Mouse (Mus musculus) myocyte (in vitro differentiated cells): ENCODE results near the gene Zfp831. TPM values are rescaled to one million over a fixed set of nuclear protein-coding genes. Genes with fewer than 3 reads are reported as not detected.

Experiments
- H3K27me3 ChIP-seq: one replicate; pipeline ENCODE4 v1.6.1; 2011; ENCODE audit not compliant: control insufficient read depth, insufficient read depth, insufficient read length
- H3K36me3 ChIP-seq: one replicate; pipeline ENCODE4 v1.6.1; 2011; ENCODE audit not compliant: control insufficient read depth, insufficient read depth
- H3K4me2 ChIP-seq: one replicate; pipeline ENCODE4 v1.6.1; 2011; ENCODE audit warnings: low read depth, control low read depth
- H3K4me3 ChIP-seq: one replicate; pipeline ENCODE4 v1.5.1; 2011; ENCODE audit warnings: mild to moderate bottlenecking, control low read depth, moderate library complexity
- H3K79me2 ChIP-seq: one replicate; pipeline ENCODE4 v1.6.1; 2011; ENCODE audit not compliant: control insufficient read depth, insufficient read depth
- H3ac ChIP-seq: one replicate; pipeline ENCODE4 v1.6.1; 2011; ENCODE audit not compliant: control insufficient read depth, insufficient read length
- CEBPB ChIP-seq: IDR thresholded peaks from 2 replicates; pipeline ENCODE4 v1.6.1; 2011; ENCODE audit warnings: mild to moderate bottlenecking, moderate library complexity; ENCODE audit not compliant: poor library complexity, insufficient read depth, severe bottlenecking
- E2F4 ChIP-seq: IDR thresholded peaks from one replicate; pipeline ENCODE4 v1.6.1; 2011; ENCODE audit warnings: mild to moderate bottlenecking, control low read depth, moderate library complexity; ENCODE audit not compliant: insufficient read depth
- MAX ChIP-seq: IDR thresholded peaks from one replicate; pipeline ENCODE4 v1.6.1; 2011; ENCODE audit warnings: low read depth, mild to moderate bottlenecking, control low read depth
- MYOD1 ChIP-seq, 3 experiments: IDR thresholded peaks; one replicate each; pipeline ENCODE4 v1.6.1; 2011; ENCODE audit warnings: control low read depth in 2 of 3, low read depth in 2 of 3, mild to moderate bottlenecking in 2 of 3, moderate library complexity in 1 of 3; ENCODE audit not compliant: insufficient read length in 2 of 3, control insufficient read depth in 1 of 3
- MYOG ChIP-seq, 3 experiments: IDR thresholded peaks; one replicate each; pipeline ENCODE4 v1.6.1; 2011; ENCODE audit warnings: control low read depth in 2 of 3, low read depth in 2 of 3, mild to moderate bottlenecking in 2 of 3; ENCODE audit not compliant: insufficient read length in 2 of 3, control insufficient read depth in 1 of 3, insufficient read depth in 1 of 3
- POLR2A ChIP-seq: IDR thresholded peaks from one replicate; pipeline ENCODE4 v1.6.1; 2011; ENCODE audit warnings: low read depth, mild to moderate bottlenecking, control low read depth, moderate library complexity; ENCODE audit not compliant: insufficient read length
- POLR2AphosphoS2 ChIP-seq: IDR thresholded peaks from one replicate; pipeline ENCODE4 v1.6.1; 2011; ENCODE audit warnings: low read depth, control low read depth; ENCODE audit not compliant: insufficient read length
- REST ChIP-seq: IDR thresholded peaks from one replicate; pipeline ENCODE4 v1.6.1; 2011; ENCODE audit warnings: mild to moderate bottlenecking, control low read depth, moderate library complexity; ENCODE audit not compliant: insufficient read depth, insufficient read length
- SRF ChIP-seq: IDR thresholded peaks from one replicate; pipeline ENCODE4 v1.6.1; 2011; ENCODE audit warnings: low read depth; ENCODE audit not compliant: control insufficient read depth, insufficient read length
- TCF12 ChIP-seq: IDR thresholded peaks from one replicate; pipeline ENCODE4 v1.6.1; 2011; ENCODE audit warnings: mild to moderate bottlenecking, control low read depth; ENCODE audit not compliant: poor library complexity, insufficient read depth, severe bottlenecking
- TCF3 ChIP-seq: IDR thresholded peaks from one replicate; pipeline ENCODE4 v1.6.1; 2011; ENCODE audit warnings: low read depth, control low read depth; ENCODE audit not compliant: insufficient read length
- USF1 ChIP-seq: IDR thresholded peaks from one replicate; pipeline ENCODE4 v1.6.1; 2011; ENCODE audit warnings: low read depth, mild to moderate bottlenecking, control low read depth, moderate library complexity
- polyA plus RNA-seq: library from polyadenylated mRNA; unstranded; fragments of >200 nt; fragmentation: generic; extraction: Trizol; gene quantifications from one replicate; pipeline ENCODE4 v1.2.1, GENCODE M21; 2012; ENCODE audit warnings: missing spikeins

Zfp831 gene
- polyA plus RNA-seq, 1 experiment, result not detected

GRCm38 (mm10) chr2:174727114-174727823 is 83.9 kb downstream of the Zfp831 start:
- TF ChIP-seq MYOD1 (IDR thresholded peaks at IDR 0.05; ENCODE audit: control insufficient read depth in 1 of 3, insufficient read length in 2 of 3, low read depth in 2 of 3), result no peak
- TF ChIP-seq SRF, result no peak
- no peak for TF ChIP-seq USF1
- no peak for TF ChIP-seq MYOG (IDR thresholded peaks at IDR 0.05; ENCODE audit: control insufficient read depth in 1 of 3, insufficient read depth in 1 of 3, insufficient read length in 2 of 3, low read depth in 2 of 3)
- TF ChIP-seq MAX, result no peak
- TF ChIP-seq POLR2AphosphoS2, result no peak
- no peak for TF ChIP-seq E2F4
- no peak for TF ChIP-seq TCF12
- no peak for TF ChIP-seq POLR2A
- TF ChIP-seq CEBPB, result no peak
- no peak for TF ChIP-seq REST
- TF ChIP-seq TCF3, result no peak
- H3K27me3 ChIP-seq, result no peaks in the 10 kb centered on the region
- H3K4me3 ChIP-seq, result no peak overlapping the region
- no peak overlapping the region for H3ac ChIP-seq
- no peak overlapping the region for H3K4me2 ChIP-seq
- no peaks in the 10 kb centered on the region for H3K79me2 ChIP-seq
- H3K36me3 ChIP-seq, result no peaks in the 10 kb centered on the region

GRCm38 (mm10) chr2:174731939-174732338 is 88.6 kb downstream of the Zfp831 start:
- Histone ChIP-seq H3K4me3 (no peak overlapping the region), H3K4me2 (no peak overlapping the region), H3K36me3 (no peaks in the 10 kb centered on the region), H3K27me3 (no peaks in the 10 kb centered on the region), H3ac (no peak overlapping the region), H3K79me2 (no peaks in the 10 kb centered on the region)
- TF ChIP-seq TCF12 (no peak), TCF3 (no peak), USF1 (no peak), SRF (no peak)

- TF ChIP-seq POLR2A (no peak), E2F4 (no peak), MYOD1 (IDR thresholded peaks at IDR 0.05; ENCODE audit: control insufficient read depth in 1 of 3, insufficient read length in 2 of 3, low read depth in 2 of 3) (no peak), CEBPB (no peak), REST (no peak), MAX (no peak), USF1 (no peak), MYOG (IDR thresholded peaks at IDR 0.05; ENCODE audit: control insufficient read depth in 1 of 3, insufficient read depth in 1 of 3, insufficient read length in 2 of 3, low read depth in 2 of 3) (no peak), POLR2AphosphoS2 (no peak), TCF12 (no peak), SRF (no peak)
- Histone ChIP-seq H3K27me3 (no peaks in the 10 kb centered on the region), H3K4me3 (no peak overlapping the region), H3ac (no peak overlapping the region), H3K79me2 (no peaks in the 10 kb centered on the region), H3K36me3 (no peaks in the 10 kb centered on the region), H3K4me2 (no peak overlapping the region)
Measured at GRCm38 (mm10) chr2:174735270-174735669, 91.9 kb downstream of the Zfp831 start.

GRCm38 (mm10) chr2:174747182-174747581 is 103.8 kb downstream of the Zfp831 start:
- H3ac ChIP-seq, result no peak overlapping the region
- H3K4me3 ChIP-seq, result no peak overlapping the region
- H3K36me3 ChIP-seq, result no peaks in the 10 kb centered on the region
- H3K79me2 ChIP-seq, result no peaks in the 10 kb centered on the region
- no peak overlapping the region for H3K4me2 ChIP-seq
- TF ChIP-seq TCF12 (no peak), POLR2A (no peak), TCF3 (no peak), E2F4 (no peak), POLR2AphosphoS2 (no peak), MYOD1 (IDR thresholded peaks at IDR 0.05; ENCODE audit: control insufficient read depth in 1 of 3, insufficient read length in 2 of 3, low read depth in 2 of 3) (no peak), MYOG (IDR thresholded peaks at IDR 0.05; ENCODE audit: control insufficient read depth in 1 of 3, insufficient read depth in 1 of 3, insufficient read length in 2 of 3, low read depth in 2 of 3) (no peak), CEBPB (no peak), USF1 (no peak), MAX (no peak)
- H3K27me3 ChIP-seq, result no peaks in the 10 kb centered on the region

GRCm38 (mm10) chr2:174748381-174748780 is 105.0 kb downstream of the Zfp831 start:
- H3K36me3 ChIP-seq, result no peaks in the 10 kb centered on the region
- no peaks in the 10 kb centered on the region for H3K27me3 ChIP-seq
- no peaks in the 10 kb centered on the region for H3K79me2 ChIP-seq
- no peak overlapping the region for H3ac ChIP-seq
- H3K4me2 ChIP-seq, result no peak overlapping the region
- no peak overlapping the region for H3K4me3 ChIP-seq
- TF ChIP-seq USF1 (no peak), CEBPB (no peak), E2F4 (no peak), POLR2AphosphoS2 (no peak), TCF3 (no peak), SRF (no peak), TCF12 (no peak), MAX (no peak), MYOG (IDR thresholded peaks at IDR 0.05; ENCODE audit: control insufficient read depth in 1 of 3, insufficient read depth in 1 of 3, insufficient read length in 2 of 3, low read depth in 2 of 3) (no peak), REST (no peak), POLR2A (no peak), MYOD1 (IDR thresholded peaks at IDR 0.05; ENCODE audit: control insufficient read depth in 1 of 3, insufficient read length in 2 of 3, low read depth in 2 of 3) (no peak)
